Mouse (Mus musculus) CH12.LX (cell line): ENCODE data around the gene Fam243. TPM values are rescaled to one million over a fixed set of nuclear protein-coding genes. Genes with fewer than 3 reads are reported as not detected.

Source experiments
- DNase-seq: peaks from one replicate; pipeline ENCODE4 v3.0.0-alpha.2; 2013; ENCODE audit errors: extremely low read depth
- H3K27ac ChIP-seq: 2 replicates; pipeline ENCODE4 v1.5.1; 2012; ENCODE audit warnings: low read depth, mild to moderate bottlenecking, control low read depth, moderate library complexity; ENCODE audit not compliant: insufficient read depth
- H3K27me3 ChIP-seq: replicated peaks from 2 replicates; pipeline ENCODE3; 2012; ENCODE audit warnings: inconsistent platforms
- H3K36me3 ChIP-seq, 2 experiments: replicated peaks in 1 of 2; 2 replicates each; pipeline versions ENCODE3 to v1.6.1; 2012; ENCODE audit warnings: inconsistent platforms in 1 of 2, low read length in 1 of 2, mild to moderate bottlenecking in 1 of 2, mixed read lengths in 1 of 2, moderate library complexity in 1 of 2; ENCODE audit not compliant: control insufficient read depth in 1 of 2, insufficient read depth in 1 of 2
- H3K4me1 ChIP-seq, 2 experiments: 2 replicates each; pipeline ENCODE4 v1.6.1; 2012; ENCODE audit warnings: inconsistent platforms in 1 of 2, moderate library complexity in 1 of 2; ENCODE audit not compliant: insufficient read depth in 2 of 2, control insufficient read depth in 1 of 2
- H3K4me2 ChIP-seq: 2 replicates; pipeline ENCODE4 v1.6.1; 2012; ENCODE audit warnings: low read depth, mild to moderate bottlenecking, control low read depth; ENCODE audit not compliant: poor library complexity, insufficient read depth, severe bottlenecking
- H3K4me3 ChIP-seq, 3 experiments: fragments of 150-350 bp in 1 of 3; sonication (generic) in 1 of 3; replicated peaks in 1 of 3; 2 replicates each; pipeline versions ENCODE3 to v1.5.1; 2011 to 2012; ENCODE audit warnings: low read depth in 2 of 3, low read length in 2 of 3, mild to moderate bottlenecking in 2 of 3, moderate library complexity in 2 of 3, control low read depth in 1 of 3, improper control_type of control experiment in 1 of 3, inconsistent platforms in 1 of 3, mixed read lengths in 1 of 3; ENCODE audit not compliant: poor library complexity in 1 of 3
- H3K79me2 ChIP-seq: replicated peaks from 2 replicates; pipeline ENCODE4 v1.6.1; 2012; ENCODE audit warnings: mild to moderate bottlenecking, moderate library complexity; ENCODE audit not compliant: control insufficient read depth, poor library complexity, insufficient read depth, severe bottlenecking; ENCODE audit errors: extremely low read depth
- H3K9ac ChIP-seq: 2 replicates; pipeline ENCODE4 v1.6.1; 2012; ENCODE audit warnings: low read depth, mild to moderate bottlenecking, control low read depth, moderate library complexity; ENCODE audit not compliant: insufficient read depth
- H3K9me3 ChIP-seq: replicated peaks from 2 replicates; pipeline ENCODE3; 2012; ENCODE audit warnings: low read length, inconsistent platforms, mixed read lengths
- BHLHE40 ChIP-seq: IDR thresholded peaks from 2 replicates; pipeline ENCODE4 v1.6.1; 2011; ENCODE audit warnings: mild to moderate bottlenecking, low read depth, low read length, improper control_type of control experiment
- CHD1 ChIP-seq: IDR thresholded peaks from 2 replicates; pipeline ENCODE4 v1.6.1; 2012; ENCODE audit warnings: low read depth, low read length, improper control_type of control experiment, inconsistent platforms
- CHD2 ChIP-seq: IDR thresholded peaks from 2 replicates; pipeline ENCODE4 v1.6.1; 2011; ENCODE audit warnings: low read length, improper control_type of control experiment
- CTCF ChIP-seq, 2 experiments: IDR thresholded peaks in 1 of 2; conservative IDR thresholded peaks in 1 of 2; 2 replicates each; pipeline ENCODE4 v1.5.1; 2011 to 2012; ENCODE audit warnings: low read depth in 2 of 2, low read length in 2 of 2, improper control_type of control experiment in 1 of 2, inconsistent platforms in 1 of 2, mild to moderate bottlenecking in 1 of 2, moderate library complexity in 1 of 2
- E2F4 ChIP-seq: IDR thresholded peaks from 2 replicates; pipeline ENCODE4 v1.6.1; 2011; ENCODE audit warnings: low read depth, low read length, improper control_type of control experiment; ENCODE audit not compliant: insufficient replicate concordance
- ETS1 ChIP-seq: conservative IDR thresholded peaks from 2 replicates; pipeline ENCODE4 v1.6.1; 2012; ENCODE audit warnings: low read depth, mild to moderate bottlenecking, inconsistent platforms, low read length, improper control_type of control experiment, moderate library complexity
- GABPA ChIP-seq: IDR thresholded peaks from 2 replicates; pipeline ENCODE4 v1.6.1; 2012; ENCODE audit warnings: low read depth, low read length, improper control_type of control experiment, inconsistent platforms; ENCODE audit not compliant: insufficient replicate concordance
- HCFC1 ChIP-seq: IDR thresholded peaks from 2 replicates; pipeline ENCODE4 v1.6.1; 2012; ENCODE audit warnings: low read depth, mild to moderate bottlenecking, inconsistent platforms, low read length, improper control_type of control experiment
- IRF4 ChIP-seq: IDR thresholded peaks from 2 replicates; pipeline ENCODE4 v1.6.1; 2014; ENCODE audit warnings: low read depth, mild to moderate bottlenecking, inconsistent platforms, low read length, improper control_type of control experiment
- JUND ChIP-seq: conservative IDR thresholded peaks from 2 replicates; pipeline ENCODE4 v1.6.1; 2011; ENCODE audit warnings: low read depth, low read length, improper control_type of control experiment
- KAT2A ChIP-seq: IDR thresholded peaks from 2 replicates; pipeline ENCODE4 v1.6.1; 2012; ENCODE audit warnings: low read length, improper control_type of control experiment, inconsistent platforms; ENCODE audit not compliant: insufficient replicate concordance
- MAFK ChIP-seq: IDR thresholded peaks from 2 replicates; pipeline ENCODE4 v1.6.1; 2011; ENCODE audit warnings: low read length, improper control_type of control experiment; ENCODE audit not compliant: insufficient replicate concordance
- MAZ ChIP-seq: IDR thresholded peaks from 2 replicates; pipeline ENCODE4 v1.6.1; 2012; ENCODE audit warnings: low read depth, mild to moderate bottlenecking, inconsistent platforms, low read length, improper control_type of control experiment, moderate library complexity
- MEF2A ChIP-seq: IDR thresholded peaks from 2 replicates; pipeline ENCODE4 v1.6.1; 2014; ENCODE audit warnings: low read depth, mild to moderate bottlenecking, inconsistent platforms, low read length, improper control_type of control experiment, borderline replicate concordance
- NRF1 ChIP-seq: IDR thresholded peaks from 2 replicates; pipeline ENCODE4 v1.6.1; 2014; ENCODE audit warnings: low read depth, mild to moderate bottlenecking, inconsistent platforms, low read length, improper control_type of control experiment, moderate library complexity
- PAX5 ChIP-seq: IDR thresholded peaks from 2 replicates; pipeline ENCODE4 v1.6.1; 2012; ENCODE audit warnings: low read length, inconsistent platforms, mixed read lengths
- POLR2A ChIP-seq: IDR thresholded peaks from 2 replicates; pipeline ENCODE4 v1.6.1; 2011; ENCODE audit warnings: low read depth, mild to moderate bottlenecking, improper control_type of control experiment, low read length
- POLR2AphosphoS2 ChIP-seq: IDR thresholded peaks from 2 replicates; pipeline ENCODE4 v1.6.1; 2011; ENCODE audit warnings: low read depth, low read length, improper control_type of control experiment
- RAD21 ChIP-seq: IDR thresholded peaks from 2 replicates; pipeline ENCODE4 v1.6.1; 2011; ENCODE audit warnings: low read depth, mild to moderate bottlenecking, low read length, improper control_type of control experiment, moderate library complexity
- RCOR1 ChIP-seq: conservative IDR thresholded peaks from 2 replicates; pipeline ENCODE4 v1.6.1; 2012; ENCODE audit warnings: low read depth, mild to moderate bottlenecking, inconsistent platforms, low read length, improper control_type of control experiment
- SMC3 ChIP-seq: IDR thresholded peaks from 2 replicates; pipeline ENCODE4 v1.6.1; 2011; ENCODE audit warnings: low read depth, low read length, improper control_type of control experiment
- TBP ChIP-seq: conservative IDR thresholded peaks from 2 replicates; pipeline ENCODE4 v1.6.1; 2011; ENCODE audit warnings: low read depth, low read length, improper control_type of control experiment
- TCF12 ChIP-seq: IDR thresholded peaks from 2 replicates; pipeline ENCODE4 v1.6.1; 2014; ENCODE audit warnings: low read depth, mild to moderate bottlenecking, inconsistent platforms, low read length, improper control_type of control experiment
- UBTF ChIP-seq: IDR thresholded peaks from 2 replicates; pipeline ENCODE4 v1.6.1; 2012; ENCODE audit warnings: low read depth, mild to moderate bottlenecking, inconsistent platforms, low read length, improper control_type of control experiment, moderate library complexity
- USF1 ChIP-seq: IDR thresholded peaks from 2 replicates; pipeline ENCODE4 v1.6.1; 2014; ENCODE audit warnings: low read depth, mild to moderate bottlenecking, inconsistent platforms, low read length, improper control_type of control experiment
- USF2 ChIP-seq: conservative IDR thresholded peaks from 2 replicates; pipeline ENCODE4 v1.6.1; 2011; ENCODE audit warnings: low read depth, low read length, improper control_type of control experiment
- ZC3H11A ChIP-seq: IDR thresholded peaks from 2 replicates; pipeline ENCODE4 v1.6.1; 2012; ENCODE audit warnings: low read depth, mild to moderate bottlenecking, inconsistent platforms, low read length, improper control_type of control experiment
- ZMIZ1 ChIP-seq: IDR thresholded peaks from 2 replicates; pipeline ENCODE4 v1.6.1; 2012; ENCODE audit warnings: low read depth, mild to moderate bottlenecking, inconsistent platforms, low read length, improper control_type of control experiment
- ZNF384 ChIP-seq: IDR thresholded peaks from 2 replicates; pipeline ENCODE4 v1.6.1; 2012; ENCODE audit warnings: low read depth, low read length, improper control_type of control experiment, inconsistent platforms
- dilution Hi-C: fragments of 300-500 bp; cut with MboI; formaldehyde crosslinking; loops from 2 replicates; pipeline ENCODE4 v1.14.3; 2020; ENCODE audit warnings: low sequenced_read_pairs; ENCODE audit not compliant: extremely low pct_unique_long_range_greater_than_20kb, extremely low pct_ligation_motif_present
- in situ Hi-C: fragments of 300-500 bp; cut with MboI; formaldehyde crosslinking; loops from 3 replicates; pipeline ENCODE4 v1.14.3; 2019; ENCODE audit warnings: low sequenced_read_pairs, low pct_ligation_motif_present, low pct_unique_long_range_greater_than_20kb, mixed read lengths
- polyA plus RNA-seq: library from polyadenylated mRNA; unstranded; fragments of >175 nt; gene quantifications from 2 replicates; pipeline ENCODE4 v1.2.1, GENCODE M21; 2012; ENCODE audit warnings: low read depth; ENCODE audit not compliant: insufficient read length
- total RNA-seq, 2 experiments: library from RNA; depleted of rRNA; stranded (reverse); fragments of 300-350 nt in 1 of 2; fragments of >200 nt in 1 of 2; gene quantifications; 2 replicates each; pipeline ENCODE4 v1.2.3; 2012 to 2014

The Fam243 gene
- total and polyA plus RNA-seq, 3 experiments: not detected

DNA sequence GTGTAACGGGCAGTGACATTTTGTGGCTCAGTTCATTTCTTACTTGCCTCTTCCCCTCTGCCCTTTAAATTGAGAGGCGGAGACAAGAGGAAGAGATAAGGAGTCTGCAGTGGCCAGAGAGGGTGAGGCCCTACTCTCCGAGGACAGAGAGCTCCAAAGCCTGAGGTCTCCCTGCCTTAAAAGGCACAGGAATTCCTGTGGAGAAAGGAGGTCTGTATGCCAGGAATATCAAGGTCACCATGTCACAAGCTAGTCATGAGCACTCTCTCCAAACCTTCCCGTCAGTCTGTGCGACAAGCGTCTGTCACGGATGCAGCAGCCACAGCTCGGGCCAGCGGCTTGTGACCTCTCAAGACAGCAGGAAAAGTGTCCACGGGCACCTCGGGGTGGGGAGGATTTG lies 23.9 kb upstream of the Fam243 start:
- H3K9ac ChIP-seq: no peak overlapping the region
- no peak for TF ChIP-seq POLR2A
- no peak for TF ChIP-seq NRF1
- TF ChIP-seq MAFK: no peak
- no peak for TF ChIP-seq ETS1
- TF ChIP-seq CHD1: no peak
- no peak for TF ChIP-seq PAX5
- TF ChIP-seq KAT2A: no peak
- no peak for TF ChIP-seq ZMIZ1
- no peak for TF ChIP-seq TCF12
- TF ChIP-seq CHD2: no peak
- TF ChIP-seq USF2: no peak
- TF ChIP-seq BHLHE40: no peak
- TF ChIP-seq RCOR1: no peak
- no peak for TF ChIP-seq MEF2A
- no peak for TF ChIP-seq RAD21
- TF ChIP-seq MAZ: no peak
- no peak for TF ChIP-seq CTCF (conservative IDR thresholded peaks at IDR 0.05 in 1 of 2, IDR thresholded peaks at IDR 0.05 in 1 of 2; ENCODE audit: low read depth in 2 of 2, low read length in 2 of 2)
- TF ChIP-seq POLR2AphosphoS2: no peak
- in situ Hi-C loops (no loop called here), dilution Hi-C loops (no loop called here)
- H3K4me3 ChIP-seq: no peak overlapping the region
- no peaks in the 10 kb centered on the region for H3K79me2 ChIP-seq
- H3K27me3 ChIP-seq: no peaks in the 10 kb centered on the region
- H3K4me2 ChIP-seq: no peak overlapping the region
- H3K27ac ChIP-seq: no peak overlapping the region
- peaks cover 4 to 13% of the 10 kb centered on the region in 2 experiments; a peak in 3 of 4 replicates for H3K4me1 ChIP-seq
- H3K36me3 ChIP-seq: no peaks in the 10 kb centered on the region
- no peaks in the 10 kb centered on the region for H3K9me3 ChIP-seq
- no peak for DNase-seq

GRCm38 (mm10) chr16:92340612-92341511 lies 19.6 kb upstream of the Fam243 start:
- Histone ChIP-seq H3K27ac (no peak overlapping the region), H3K36me3 (no peaks in the 10 kb centered on the region), H3K4me2 (peak overlapping the region; percentile 62), H3K79me2 (no peaks in the 10 kb centered on the region), H3K9me3 (no peaks in the 10 kb centered on the region), H3K27me3 (peaks cover 1% of the 10 kb centered on the region), H3K4me1 (peaks cover 7 to 8% of the 10 kb centered on the region in 2 experiments; a peak in 3 of 4 replicates), H3K4me3 (peak overlapping the region in 1 of 3 experiments; percentile 7), H3K9ac (no peak overlapping the region)
- dilution Hi-C loops (no loop called here), in situ Hi-C loops (no loop called here)
- DNase-seq: peak; percentile 76
- TF ChIP-seq UBTF (no peak), CTCF (conservative IDR thresholded peaks at IDR 0.05 in 1 of 2, IDR thresholded peaks at IDR 0.05 in 1 of 2; ENCODE audit: low read depth in 2 of 2, low read length in 2 of 2) (peak; percentile 85 to 95), TCF12 (no peak), POLR2AphosphoS2 (no peak), JUND (peak; percentile 17; the same call in 1 of the 2 replicates), NRF1 (peak; percentile 76), RCOR1 (no peak), ZC3H11A (peak; percentile 88), KAT2A (no peak), MEF2A (peak; percentile 49; the same call in 1 of the 2 replicates), MAFK (no peak), E2F4 (no peak), ZNF384 (no peak), SMC3 (peak; percentile 99), TBP (no peak), IRF4 (peak; percentile 27; the same call in 1 of the 2 replicates), CHD2 (no peak), USF1 (no peak), GABPA (no peak), HCFC1 (0 out of 2 replicates have a peak, but pooled peaks have one; percentile 21), MAZ (no peak), BHLHE40 (no peak)
